9 mouse cellular contexts compared by ENCODE assay signal in the genomic region with DNA sequence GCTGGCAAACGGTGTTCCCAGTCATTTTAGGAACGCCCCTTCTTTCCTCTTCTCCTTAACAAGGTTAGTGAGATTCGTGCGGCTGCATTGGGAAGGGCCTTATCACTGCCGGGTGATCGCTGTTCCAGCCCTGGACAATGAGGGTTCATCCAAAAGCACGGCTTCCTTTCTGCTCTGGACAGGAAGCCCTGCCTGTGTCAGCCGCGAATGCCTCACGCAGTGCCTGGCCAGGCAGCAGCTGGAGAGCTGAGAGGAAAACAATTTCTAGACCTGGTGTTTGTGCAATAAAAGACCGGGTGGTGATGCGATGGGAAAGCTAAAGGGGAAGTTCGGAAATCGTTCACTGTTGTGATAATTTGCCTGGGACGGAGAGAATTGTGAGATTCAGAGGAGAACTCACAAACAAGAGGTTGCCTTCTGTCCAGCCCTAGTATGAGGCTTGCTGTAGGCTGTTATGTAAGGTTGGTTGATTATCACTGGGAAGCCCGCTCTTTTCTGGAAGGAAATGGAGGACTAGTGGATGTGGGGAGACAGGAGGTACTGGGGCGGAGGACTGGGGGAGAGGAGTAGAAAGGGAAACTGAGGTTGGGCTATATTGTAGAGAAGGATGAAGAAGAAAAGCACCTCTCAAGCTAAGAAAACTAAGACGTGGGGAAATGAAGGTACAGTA.
DNase-seq lines count a peak whose midpoint lies in the region; ATAC-seq and TF ChIP-seq lines count a peak whose summit lies in the region.
"Had no signal": no experiment of that assay in that cellular context is flagged by ENCODE, and none has a peak within 500 bp of the region (broad histone marks: within the 10 kb centered on the region; RNA-seq: fewer than 3 reads in every experiment).

No protein-coding gene starts in this region.

- H3K27me3 ChIP-seq in heart, embryonic 16.5 days (ENCODE audit: control insufficient read depth, insufficient read depth, low read length): peaks cover 2% of the 10 kb centered on the region; the same call in 1 of the 2 replicates
- H3K27me3 ChIP-seq in limb, embryonic 15.5 days: no peaks in the 10 kb centered on the region
- no peaks in the 10 kb centered on the region for H3K27me3 ChIP-seq in testis, adult 2 months (ENCODE audit: control insufficient read depth, insufficient read depth, low read length)
- H3K27me3 ChIP-seq in hindbrain, embryonic 14.5 days (ENCODE audit: control insufficient read depth, insufficient read depth, low read length): no peaks in the 10 kb centered on the region
- H3K27me3 ChIP-seq: liver, embryonic 15.5 days had no signal

- 34% methylated on average over 18 of the region's 18 CpGs for WGBS in heart, embryonic 16.5 days
- 64% methylated on average over 18 of the region's 18 CpGs for WGBS in limb, embryonic 15.5 days
- WGBS in hindbrain, embryonic 14.5 days: 71% methylated on average over 18 of the region's 18 CpGs

- H3K27ac ChIP-seq in heart, embryonic 16.5 days (ENCODE audit: low read length): peak overlapping the region; percentile 80
- 0 out of 2 replicates have a peak overlapping the region, but pooled peaks have one; percentile 11 for H3K27ac ChIP-seq in limb, embryonic 15.5 days
- peak overlapping the region; percentile 28 for H3K27ac ChIP-seq in testis, adult 2 months (ENCODE audit: control insufficient read depth, insufficient read depth, low read depth, low read length)
- no peak overlapping the region for H3K27ac ChIP-seq in hindbrain, embryonic 14.5 days
- H3K27ac ChIP-seq: liver, embryonic 15.5 days had no signal

- peak; percentile 26 for DNase-seq in ovary, adult 18-20 months (ENCODE audit: low spot score)
- DNase-seq in ovary, postnatal 14 days (ENCODE audit: low spot score): no peak
- DNase-seq in thymus, postnatal 36 days: no peak
- no peak for DNase-seq in hindbrain, embryonic 14.5 days (ENCODE audit: low spot score)

- H3K4me2 ChIP-seq in heart, embryonic 16.5 days (ENCODE audit: low read depth, low read length): peak overlapping the region; percentile 44
- no peak overlapping the region for H3K4me2 ChIP-seq in limb, embryonic 15.5 days
- no peak overlapping the region for H3K4me2 ChIP-seq in hindbrain, embryonic 14.5 days (replicated peaks)
- H3K4me2 ChIP-seq: liver, embryonic 15.5 days had no signal

- no peaks in the 10 kb centered on the region for H3K36me3 ChIP-seq in heart, embryonic 16.5 days (ENCODE audit: control insufficient read depth, insufficient read depth)
- H3K36me3 ChIP-seq in limb, embryonic 15.5 days: no peaks in the 10 kb centered on the region
- no peaks in the 10 kb centered on the region for H3K36me3 ChIP-seq in testis, adult 2 months (ENCODE audit: control insufficient read depth, insufficient read depth, low read length)
- no peaks in the 10 kb centered on the region for H3K36me3 ChIP-seq in hindbrain, embryonic 14.5 days (replicated peaks; ENCODE audit: control insufficient read depth, insufficient read depth)
- H3K36me3 ChIP-seq: liver, embryonic 15.5 days had no signal

- peak overlapping the region; percentile 17; the same call in 1 of the 2 replicates for H3K4me3 ChIP-seq in heart, embryonic 16.5 days (ENCODE audit: low read length)
- H3K4me3 ChIP-seq in limb, embryonic 15.5 days: no peak overlapping the region
- H3K4me3 ChIP-seq in testis, adult 2 months (ENCODE audit: control insufficient read depth, low read depth, low read length): peak overlapping the region; percentile 50
- no peak overlapping the region for H3K4me3 ChIP-seq in hindbrain, embryonic 14.5 days (replicated peaks; ENCODE audit: low read length)
- H3K4me3 ChIP-seq: liver, embryonic 15.5 days had no signal

- TF ChIP-seq CTCF in testis, adult 2 months (IDR thresholded peaks at IDR 0.05; ENCODE audit: control insufficient read depth, insufficient read depth, insufficient replicate concordance, low read depth, low read length): no peak

- peak; percentile 74 for ATAC-seq in heart, embryonic 16.5 days (replicated peaks; ENCODE audit: extremely low read depth, insufficient read depth, low FRiP score)
- ATAC-seq in limb, embryonic 15.5 days (ENCODE audit: insufficient number of reproducible peaks, low FRiP score, low TSS enrichment, low read depth): no peak
- ATAC-seq in cerebellum, adult (ENCODE audit: insufficient number of reproducible peaks, low FRiP score, low TSS enrichment): no peak
- no peak for ATAC-seq in hindbrain, embryonic 14.5 days (ENCODE audit: low FRiP score)

- no peak for TF ChIP-seq POLR2A in testis, adult 2 months (IDR thresholded peaks at IDR 0.05; ENCODE audit: control insufficient read depth, low read depth, low read length)

- H3K9ac ChIP-seq in heart, embryonic 16.5 days (ENCODE audit: low read length): 0 out of 2 replicates have a peak overlapping the region, but pooled peaks have one; percentile 9
- H3K9ac ChIP-seq in limb, embryonic 15.5 days: no peak overlapping the region
- no peak overlapping the region for H3K9ac ChIP-seq in hindbrain, embryonic 14.5 days
- H3K9ac ChIP-seq: liver, embryonic 15.5 days had no signal

- H3K9me3 ChIP-seq in heart, embryonic 16.5 days (replicated peaks; ENCODE audit: control insufficient read depth, low read length): no peaks in the 10 kb centered on the region
- H3K9me3 ChIP-seq in limb, embryonic 15.5 days: no peaks in the 10 kb centered on the region
- no peaks in the 10 kb centered on the region for H3K9me3 ChIP-seq in hindbrain, embryonic 14.5 days (ENCODE audit: control insufficient read depth, low read length)
- H3K9me3 ChIP-seq: liver, embryonic 15.5 days had no signal

- peaks cover 6% of the 10 kb centered on the region; the same call in 1 of the 2 replicates for H3K4me1 ChIP-seq in heart, embryonic 16.5 days (ENCODE audit: control insufficient read depth, insufficient read depth, low read length)
- H3K4me1 ChIP-seq in limb, embryonic 15.5 days: peaks cover 6% of the 10 kb centered on the region; the same call in 1 of the 2 replicates
- H3K4me1 ChIP-seq in testis, adult 2 months (ENCODE audit: control insufficient read depth, insufficient read depth, low read length): peaks cover 7% of the 10 kb centered on the region
- no peaks in the 10 kb centered on the region for H3K4me1 ChIP-seq in hindbrain, embryonic 14.5 days (replicated peaks; ENCODE audit: control insufficient read depth, insufficient read depth, low read length)
- H3K4me1 ChIP-seq: liver, embryonic 15.5 days had no signal

Comparison
In these comparisons a context has a peak if more than half of its experiments do, and no peak if none do; other contexts are left out.
1. H3K4me3 ChIP-seq: peak in heart, embryonic 16.5 days (single experiment) and testis, adult 2 months (single experiment); none in limb, embryonic 15.5 days (single experiment) and hindbrain, embryonic 14.5 days (single experiment).